Mouse (Mus musculus) lung, embryonic 14.5 days (tissue): ENCODE results near the gene Bmp3. TPM values are rescaled to one million over a fixed set of nuclear protein-coding genes. Genes with fewer than 3 reads are reported as not detected.

Source experiments
- ATAC-seq: fragments of 200-750 bp; cut with Nextera tagmentation; 2 replicates; pipeline ENCODE4 v1.8.0; 2017; ENCODE audit warnings: mild to moderate bottlenecking, moderate TSS enrichment, moderate library complexity; ENCODE audit not compliant: insufficient read depth
- DNase-seq: peaks from one replicate; pipeline ENCODE4 v3.0.0-alpha.2; 2015
- H3K27ac ChIP-seq: fragments of 300-500 bp; sonication (generic); 2 replicates; pipeline ENCODE4 v1.5.1; 2014; ENCODE audit warnings: low read depth, mild to moderate bottlenecking, moderate library complexity
- H3K27me3 ChIP-seq: fragments of 300-500 bp; sonication (generic); 2 replicates; pipeline ENCODE4 v1.6.1; 2014; ENCODE audit warnings: low read length, control low read depth; ENCODE audit not compliant: insufficient read depth
- H3K36me3 ChIP-seq: fragments of 300-500 bp; sonication (generic); 2 replicates; pipeline ENCODE4 v1.6.1; 2014; ENCODE audit warnings: control low read depth; ENCODE audit not compliant: insufficient read depth
- H3K4me1 ChIP-seq: fragments of 300-500 bp; sonication (generic); 2 replicates; pipeline ENCODE4 v1.6.1; 2014; ENCODE audit warnings: antibody characterized with exemption, control low read depth; ENCODE audit not compliant: insufficient read depth
- H3K4me2 ChIP-seq: fragments of 300-500 bp; sonication (generic); 2 replicates; pipeline ENCODE4 v1.6.1; 2014; ENCODE audit warnings: mild to moderate bottlenecking
- H3K4me3 ChIP-seq: fragments of 300-500 bp; sonication (generic); 2 replicates; pipeline ENCODE4 v1.5.1; 2014; ENCODE audit warnings: low read depth, low read length
- H3K9ac ChIP-seq: fragments of 300-500 bp; sonication (generic); 2 replicates; pipeline ENCODE4 v1.6.1; 2014
- H3K9me3 ChIP-seq: fragments of 300-500 bp; sonication (generic); 2 replicates; pipeline ENCODE4 v1.6.1; 2016; ENCODE audit warnings: low read depth, low read length, control low read depth
- CTCF ChIP-seq: IDR thresholded peaks from 2 replicates; pipeline ENCODE4 v1.5.1; 2016; ENCODE audit warnings: antibody characterized with exemption, low read depth
- WGBS: fragments of 180-500 bp; shearing (Covaris S2); extraction: QIAGEN DNeasy Blood & Tissue Kit; methylation state at CpG from one replicate; pipeline ENCODE4 v1.1.7; 2014; 5-methylcytosine and 5-hydroxymethylcytosine counted together
- polyA plus RNA-seq: library from polyadenylated mRNA; unstranded; fragments of >200 nt; fragmentation: Nextera tagmentation; extraction: Ambion mirVana; gene quantifications from 2 replicates; pipeline ENCODE4 v1.2.1, GENCODE M21; 2014

Gene Bmp3
- 11.2 and 11.6 TPM in 2 replicates for polyA plus RNA-seq

GRCm38 (mm10) chr5:98854264-98854626, at the start of gene Bmp3:
Gene Bmp3 (plus strand): TSS chr5:98854415.
- H3K9me3 ChIP-seq: no peaks in the 10 kb centered on the region
- 5% methylated on average over 10 of the region's 10 CpGs for WGBS
- ATAC-seq (peak; percentile 73), DNase-seq (peak; percentile 52)
- peak within 1 kb of the TSS; percentile 91 for H3K4me2 ChIP-seq
- H3K4me1 ChIP-seq: no peaks in the 10 kb centered on the region; the same call in 1 of the 2 replicates
- peak within 1 kb of the TSS; percentile 36; the same call in 1 of the 2 replicates for H3K27ac ChIP-seq
- H3K9ac ChIP-seq: peak within 1 kb of the TSS; percentile 68
- H3K36me3 ChIP-seq: no peaks in the 10 kb centered on the region
- TF ChIP-seq CTCF: no peak
- peaks cover 20% of the 10 kb centered on the region for H3K27me3 ChIP-seq
- H3K4me3 ChIP-seq: peak within 1 kb of the TSS; percentile 57

- ATAC-seq (no peak), DNase-seq (no peak)
- no peak overlapping the region for H3K4me2 ChIP-seq
- no peak overlapping the region for H3K9ac ChIP-seq
- WGBS: 77% methylated on average over 6 of the region's 6 CpGs
- no peak overlapping the region for H3K4me3 ChIP-seq
- no peaks in the 10 kb centered on the region for H3K27me3 ChIP-seq
- no peaks in the 10 kb centered on the region for H3K4me1 ChIP-seq
- H3K9me3 ChIP-seq: no peaks in the 10 kb centered on the region
- no peaks in the 10 kb centered on the region for H3K36me3 ChIP-seq
- no peak for TF ChIP-seq CTCF
- H3K27ac ChIP-seq: no peak overlapping the region
These were observed 49.5 kb upstream of the Bmp3 start for GRCm38 (mm10) chr5:98804761-98805160.

DNA sequence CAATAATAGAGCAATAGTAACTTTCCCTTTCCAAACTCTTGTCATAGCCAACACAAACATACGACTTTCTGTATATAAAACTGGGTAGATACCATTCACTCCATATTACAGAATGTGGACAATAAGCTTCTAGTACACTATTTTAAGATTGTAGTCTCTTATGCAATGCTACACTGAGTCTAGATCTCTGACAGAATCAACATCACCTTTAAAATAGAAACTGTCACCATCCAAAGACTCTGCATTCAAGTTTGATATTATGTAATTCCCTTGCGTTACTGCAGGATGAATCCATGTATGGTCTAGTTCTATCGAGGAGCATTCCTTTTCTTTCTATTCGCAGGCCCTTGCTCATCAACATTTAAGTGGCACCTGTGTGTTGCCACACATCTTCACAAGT, 47.7 kb upstream of the Bmp3 start:
- DNase-seq (no peak), ATAC-seq (no peak)
- H3K4me2 ChIP-seq: no peak overlapping the region
- no peaks in the 10 kb centered on the region for H3K27me3 ChIP-seq
- H3K9ac ChIP-seq: no peak overlapping the region
- H3K4me3 ChIP-seq: no peak overlapping the region
- H3K4me1 ChIP-seq: no peaks in the 10 kb centered on the region
- H3K27ac ChIP-seq: no peak overlapping the region
- H3K36me3 ChIP-seq: no peaks in the 10 kb centered on the region
- WGBS: 85% methylated on average over 4 of the region's 4 CpGs
- TF ChIP-seq CTCF: no peak
- no peaks in the 10 kb centered on the region for H3K9me3 ChIP-seq

- H3K27me3 ChIP-seq: no peaks in the 10 kb centered on the region
- no peak overlapping the region for H3K4me2 ChIP-seq
- H3K27ac ChIP-seq: no peak overlapping the region
- H3K36me3 ChIP-seq: no peaks in the 10 kb centered on the region
- no peak for ATAC-seq
- H3K4me1 ChIP-seq: no peaks in the 10 kb centered on the region
- peak; percentile 40 for DNase-seq
- H3K4me3 ChIP-seq: no peak overlapping the region
- H3K9me3 ChIP-seq: no peaks in the 10 kb centered on the region
- no peak overlapping the region for H3K9ac ChIP-seq
- TF ChIP-seq CTCF: no peak
- 59% methylated on average over 7 of the region's 7 CpGs for WGBS
These were observed 47.2 kb upstream of the Bmp3 start for GRCm38 (mm10) chr5:98807022-98807421.

- no peak for TF ChIP-seq CTCF
- H3K4me3 ChIP-seq: no peak overlapping the region
- no peaks in the 10 kb centered on the region for H3K9me3 ChIP-seq
- H3K36me3 ChIP-seq: no peaks in the 10 kb centered on the region
- 44% methylated on average over 9 of the region's 9 CpGs for WGBS
- H3K4me2 ChIP-seq: no peak overlapping the region
- DNase-seq (no peak), ATAC-seq (no peak)
- H3K27ac ChIP-seq: no peak overlapping the region
- H3K9ac ChIP-seq: no peak overlapping the region
- H3K4me1 ChIP-seq: no peaks in the 10 kb centered on the region
- H3K27me3 ChIP-seq: no peaks in the 10 kb centered on the region
These were observed 46.3 kb upstream of the Bmp3 start for GRCm38 (mm10) chr5:98807953-98808352.

DNA sequence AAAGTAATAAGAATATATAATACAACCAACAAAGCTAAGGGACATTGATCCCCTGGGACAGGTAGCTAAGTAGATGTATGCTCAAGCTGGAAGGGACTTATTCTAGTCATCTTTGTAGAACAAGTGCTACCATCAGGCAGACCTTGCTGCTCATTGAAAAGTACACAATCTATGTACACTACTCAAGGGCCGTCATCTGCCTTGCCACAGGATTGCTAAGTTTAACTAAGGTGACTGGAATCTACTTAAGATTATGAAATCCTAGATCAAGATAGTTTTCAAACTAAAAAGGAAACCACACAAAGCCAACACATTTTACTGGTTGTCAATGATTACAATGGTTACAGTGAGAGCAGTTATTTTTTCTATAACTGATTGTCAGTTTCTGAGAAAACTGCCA, 41.8 kb upstream of the Bmp3 start:
- WGBS: 55% methylated on average over 1 of the region's 1 CpGs
- H3K4me2 ChIP-seq: no peak overlapping the region
- H3K9me3 ChIP-seq: no peaks in the 10 kb centered on the region
- no peaks in the 10 kb centered on the region for H3K27me3 ChIP-seq
- H3K9ac ChIP-seq: no peak overlapping the region
- DNase-seq (no peak), ATAC-seq (no peak)
- H3K27ac ChIP-seq: no peak overlapping the region
- TF ChIP-seq CTCF: no peak
- no peaks in the 10 kb centered on the region for H3K4me1 ChIP-seq
- no peaks in the 10 kb centered on the region for H3K36me3 ChIP-seq
- H3K4me3 ChIP-seq: no peak overlapping the region

GRCm38 (mm10) chr5:98815269-98815668, 38.9 kb upstream of the Bmp3 start:
- H3K27me3 ChIP-seq: no peaks in the 10 kb centered on the region
- DNase-seq: peak; percentile 27
- H3K36me3 ChIP-seq: no peaks in the 10 kb centered on the region
- no peak overlapping the region for H3K4me3 ChIP-seq
- no peak overlapping the region for H3K9ac ChIP-seq
- 81% methylated on average over 1 of the region's 1 CpGs for WGBS
- H3K4me1 ChIP-seq: no peaks in the 10 kb centered on the region
- no peak for TF ChIP-seq CTCF
- H3K9me3 ChIP-seq: no peaks in the 10 kb centered on the region
- H3K27ac ChIP-seq: no peak overlapping the region
- ATAC-seq: no peak
- H3K4me2 ChIP-seq: no peak overlapping the region

DNA sequence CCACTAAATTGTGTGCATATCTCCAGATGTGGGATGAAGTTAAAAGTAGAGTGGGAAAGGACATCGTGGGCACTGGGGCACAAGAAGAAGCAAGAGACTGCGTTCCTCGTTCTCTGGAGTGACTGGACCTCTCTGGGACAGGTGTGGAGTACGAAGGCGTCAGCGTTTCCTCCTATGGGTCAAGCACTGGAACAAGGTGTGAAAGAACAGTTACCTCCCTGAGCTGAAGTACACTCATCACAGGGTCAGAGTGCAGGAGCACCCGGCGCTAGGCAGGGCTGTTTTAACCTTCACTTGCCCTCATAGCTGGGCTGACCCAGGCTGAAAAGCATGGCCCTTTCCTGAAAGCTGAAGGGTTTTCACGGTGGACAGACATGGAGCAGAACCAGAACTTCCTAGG, 20.5 kb upstream of the Bmp3 start:
- no peak overlapping the region for H3K4me2 ChIP-seq
- H3K4me3 ChIP-seq: no peak overlapping the region
- H3K9me3 ChIP-seq: no peaks in the 10 kb centered on the region
- H3K9ac ChIP-seq: no peak overlapping the region
- WGBS: 64% methylated on average over 9 of the region's 9 CpGs
- H3K36me3 ChIP-seq: no peaks in the 10 kb centered on the region
- H3K4me1 ChIP-seq: no peaks in the 10 kb centered on the region; the same call in 1 of the 2 replicates
- no peak for TF ChIP-seq CTCF
- ATAC-seq (no peak), DNase-seq (no peak)
- no peak overlapping the region for H3K27ac ChIP-seq
- no peaks in the 10 kb centered on the region for H3K27me3 ChIP-seq
